Mouse (Mus musculus) myocyte (in vitro differentiated cells): ENCODE measurements around the gene Smim6. TPM values are rescaled to one million over a fixed set of nuclear protein-coding genes. Genes with fewer than 3 reads are reported as not detected.

Experiments
- H3K27me3 ChIP-seq: one replicate; pipeline ENCODE4 v1.6.1; 2011; ENCODE audit not compliant: control insufficient read depth, insufficient read depth, insufficient read length
- H3K36me3 ChIP-seq: one replicate; pipeline ENCODE4 v1.6.1; 2011; ENCODE audit not compliant: control insufficient read depth, insufficient read depth
- H3K4me2 ChIP-seq: one replicate; pipeline ENCODE4 v1.6.1; 2011; ENCODE audit warnings: low read depth, control low read depth
- H3K4me3 ChIP-seq: one replicate; pipeline ENCODE4 v1.5.1; 2011; ENCODE audit warnings: mild to moderate bottlenecking, control low read depth, moderate library complexity
- H3K79me2 ChIP-seq: one replicate; pipeline ENCODE4 v1.6.1; 2011; ENCODE audit not compliant: control insufficient read depth, insufficient read depth
- H3ac ChIP-seq: one replicate; pipeline ENCODE4 v1.6.1; 2011; ENCODE audit not compliant: control insufficient read depth, insufficient read length
- CEBPB ChIP-seq: IDR thresholded peaks from 2 replicates; pipeline ENCODE4 v1.6.1; 2011; ENCODE audit warnings: mild to moderate bottlenecking, moderate library complexity; ENCODE audit not compliant: poor library complexity, insufficient read depth, severe bottlenecking
- E2F4 ChIP-seq: IDR thresholded peaks from one replicate; pipeline ENCODE4 v1.6.1; 2011; ENCODE audit warnings: mild to moderate bottlenecking, control low read depth, moderate library complexity; ENCODE audit not compliant: insufficient read depth
- MAX ChIP-seq: IDR thresholded peaks from one replicate; pipeline ENCODE4 v1.6.1; 2011; ENCODE audit warnings: low read depth, mild to moderate bottlenecking, control low read depth
- MYOD1 ChIP-seq, 3 experiments: IDR thresholded peaks; one replicate each; pipeline ENCODE4 v1.6.1; 2011; ENCODE audit warnings: control low read depth in 2 of 3, low read depth in 2 of 3, mild to moderate bottlenecking in 2 of 3, moderate library complexity in 1 of 3; ENCODE audit not compliant: insufficient read length in 2 of 3, control insufficient read depth in 1 of 3
- MYOG ChIP-seq, 3 experiments: IDR thresholded peaks; one replicate each; pipeline ENCODE4 v1.6.1; 2011; ENCODE audit warnings: control low read depth in 2 of 3, low read depth in 2 of 3, mild to moderate bottlenecking in 2 of 3; ENCODE audit not compliant: insufficient read length in 2 of 3, control insufficient read depth in 1 of 3, insufficient read depth in 1 of 3
- POLR2A ChIP-seq: IDR thresholded peaks from one replicate; pipeline ENCODE4 v1.6.1; 2011; ENCODE audit warnings: low read depth, mild to moderate bottlenecking, control low read depth, moderate library complexity; ENCODE audit not compliant: insufficient read length
- POLR2AphosphoS2 ChIP-seq: IDR thresholded peaks from one replicate; pipeline ENCODE4 v1.6.1; 2011; ENCODE audit warnings: low read depth, control low read depth; ENCODE audit not compliant: insufficient read length
- REST ChIP-seq: IDR thresholded peaks from one replicate; pipeline ENCODE4 v1.6.1; 2011; ENCODE audit warnings: mild to moderate bottlenecking, control low read depth, moderate library complexity; ENCODE audit not compliant: insufficient read depth, insufficient read length
- SRF ChIP-seq: IDR thresholded peaks from one replicate; pipeline ENCODE4 v1.6.1; 2011; ENCODE audit warnings: low read depth; ENCODE audit not compliant: control insufficient read depth, insufficient read length
- TCF12 ChIP-seq: IDR thresholded peaks from one replicate; pipeline ENCODE4 v1.6.1; 2011; ENCODE audit warnings: mild to moderate bottlenecking, control low read depth; ENCODE audit not compliant: poor library complexity, insufficient read depth, severe bottlenecking
- TCF3 ChIP-seq: IDR thresholded peaks from one replicate; pipeline ENCODE4 v1.6.1; 2011; ENCODE audit warnings: low read depth, control low read depth; ENCODE audit not compliant: insufficient read length
- USF1 ChIP-seq: IDR thresholded peaks from one replicate; pipeline ENCODE4 v1.6.1; 2011; ENCODE audit warnings: low read depth, mild to moderate bottlenecking, control low read depth, moderate library complexity
- polyA plus RNA-seq: library from polyadenylated mRNA; unstranded; fragments of >200 nt; fragmentation: generic; extraction: Trizol; gene quantifications from one replicate; pipeline ENCODE4 v1.2.1, GENCODE M21; 2012; ENCODE audit warnings: missing spikeins

Gene Smim6
- polyA plus RNA-seq, 1 experiment = 7.8 TPM

DNA sequence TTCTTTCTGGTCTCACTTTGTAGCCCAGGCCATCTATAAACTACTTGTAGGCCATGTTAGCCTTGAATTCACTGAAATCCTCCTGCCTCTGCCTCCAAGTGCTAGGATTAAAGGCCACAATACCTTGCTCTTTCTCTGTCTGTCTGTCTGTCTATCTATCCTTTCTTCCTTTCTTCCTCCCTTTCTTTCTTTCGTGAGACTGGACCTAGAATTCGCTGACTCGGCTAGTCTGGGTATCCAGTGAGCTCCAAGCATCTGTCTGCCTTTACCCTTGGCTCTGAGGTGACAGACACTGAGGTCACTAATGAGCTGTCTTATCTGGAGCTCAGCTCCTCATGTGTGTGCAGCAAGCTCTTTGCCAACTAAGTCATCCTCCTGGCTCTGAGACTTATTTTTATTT is 35.9 kb upstream of the Smim6 start:
- peaks cover 62% of the 10 kb centered on the region for H3K27me3 ChIP-seq
- no peak overlapping the region for H3K4me2 ChIP-seq
- no peaks in the 10 kb centered on the region for H3K36me3 ChIP-seq
- no peak overlapping the region for H3ac ChIP-seq
- no peak for TF ChIP-seq TCF12
- TF ChIP-seq MYOG (IDR thresholded peaks at IDR 0.05; ENCODE audit: control insufficient read depth in 1 of 3, insufficient read depth in 1 of 3, insufficient read length in 2 of 3, low read depth in 2 of 3) = no peak
- TF ChIP-seq USF1 = no peak
- TF ChIP-seq TCF3 = no peak
- TF ChIP-seq E2F4 = no peak
- no peak for TF ChIP-seq POLR2AphosphoS2
- TF ChIP-seq REST = no peak
- no peak for TF ChIP-seq POLR2A
- TF ChIP-seq SRF = no peak
- no peak for TF ChIP-seq MAX
- TF ChIP-seq MYOD1 (IDR thresholded peaks at IDR 0.05; ENCODE audit: control insufficient read depth in 1 of 3, insufficient read length in 2 of 3, low read depth in 2 of 3) = no peak
- no peak for TF ChIP-seq CEBPB
- no peaks in the 10 kb centered on the region for H3K79me2 ChIP-seq
- H3K4me3 ChIP-seq = no peak overlapping the region

DNA sequence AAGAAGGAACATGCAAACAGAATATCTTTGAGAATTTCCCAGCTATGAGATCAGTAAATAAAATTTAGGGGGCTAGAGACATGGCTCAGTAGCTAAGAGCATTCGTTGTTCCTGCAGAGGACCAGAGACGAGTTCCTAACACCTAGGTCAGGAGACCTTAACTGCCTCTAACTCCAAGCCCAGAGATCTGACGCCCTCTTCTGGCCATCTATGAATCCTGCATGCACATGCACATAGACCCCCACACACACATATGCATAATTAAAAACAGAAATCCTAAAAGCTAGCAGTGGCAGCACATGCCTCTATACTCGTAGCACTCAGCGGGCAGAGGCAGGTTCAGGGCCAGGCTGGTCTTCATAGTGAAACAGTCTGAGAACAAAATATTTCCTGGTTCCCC is 35.4 kb upstream of the Smim6 start:
- Histone ChIP-seq H3K27me3 (peaks cover 59% of the 10 kb centered on the region), H3K4me2 (no peak overlapping the region), H3K4me3 (no peak overlapping the region), H3ac (no peak overlapping the region), H3K36me3 (no peaks in the 10 kb centered on the region), H3K79me2 (no peaks in the 10 kb centered on the region)
- TF ChIP-seq TCF12 = no peak
- no peak for TF ChIP-seq CEBPB
- TF ChIP-seq MAX = no peak
- TF ChIP-seq MYOD1 (IDR thresholded peaks at IDR 0.05; ENCODE audit: control insufficient read depth in 1 of 3, insufficient read length in 2 of 3, low read depth in 2 of 3) = no peak
- TF ChIP-seq TCF3 = no peak
- TF ChIP-seq POLR2A = no peak
- no peak for TF ChIP-seq E2F4
- no peak for TF ChIP-seq USF1
- no peak for TF ChIP-seq MYOG (IDR thresholded peaks at IDR 0.05; ENCODE audit: control insufficient read depth in 1 of 3, insufficient read depth in 1 of 3, insufficient read length in 2 of 3, low read depth in 2 of 3)
- TF ChIP-seq POLR2AphosphoS2 = no peak
- TF ChIP-seq REST = no peak
- no peak for TF ChIP-seq SRF

DNA sequence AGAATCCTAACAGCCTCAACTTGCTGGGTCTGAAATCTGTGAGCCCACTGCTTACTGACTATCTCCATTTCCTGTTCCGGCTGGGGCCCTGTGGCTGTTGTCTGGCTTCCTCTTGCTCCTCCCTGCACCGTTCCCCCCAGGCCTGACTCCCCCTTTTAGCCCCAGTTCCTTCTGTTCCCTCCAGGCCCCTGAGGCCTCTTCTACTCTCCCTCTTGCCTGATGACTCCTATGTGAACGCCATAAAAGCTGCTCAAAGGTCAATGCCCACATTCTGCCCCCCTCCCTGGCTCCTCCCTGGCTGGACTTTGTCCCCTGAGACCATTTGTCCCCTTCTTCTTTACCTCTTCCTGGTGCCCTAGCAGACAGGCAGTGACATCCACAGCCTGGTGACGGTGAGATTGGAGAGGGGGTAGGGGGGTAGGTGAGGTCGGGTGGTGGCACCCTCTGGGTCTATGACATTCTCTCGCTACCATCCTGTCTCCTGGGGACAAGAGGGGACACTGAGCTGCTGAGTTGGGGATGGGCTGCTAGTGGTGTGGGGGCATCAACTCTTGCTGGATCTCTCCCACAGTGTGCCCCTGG is 34.6 kb upstream of the Smim6 start:
- no peak overlapping the region for H3K4me3 ChIP-seq
- TF ChIP-seq MYOD1 (IDR thresholded peaks at IDR 0.05; ENCODE audit: control insufficient read depth in 1 of 3, insufficient read length in 2 of 3, low read depth in 2 of 3) (no peak), USF1 (no peak)
- H3ac ChIP-seq = no peak overlapping the region
- H3K79me2 ChIP-seq = no peaks in the 10 kb centered on the region
- H3K4me2 ChIP-seq = no peak overlapping the region
- peaks cover 57% of the 10 kb centered on the region for H3K27me3 ChIP-seq
- H3K36me3 ChIP-seq = no peaks in the 10 kb centered on the region

DNA sequence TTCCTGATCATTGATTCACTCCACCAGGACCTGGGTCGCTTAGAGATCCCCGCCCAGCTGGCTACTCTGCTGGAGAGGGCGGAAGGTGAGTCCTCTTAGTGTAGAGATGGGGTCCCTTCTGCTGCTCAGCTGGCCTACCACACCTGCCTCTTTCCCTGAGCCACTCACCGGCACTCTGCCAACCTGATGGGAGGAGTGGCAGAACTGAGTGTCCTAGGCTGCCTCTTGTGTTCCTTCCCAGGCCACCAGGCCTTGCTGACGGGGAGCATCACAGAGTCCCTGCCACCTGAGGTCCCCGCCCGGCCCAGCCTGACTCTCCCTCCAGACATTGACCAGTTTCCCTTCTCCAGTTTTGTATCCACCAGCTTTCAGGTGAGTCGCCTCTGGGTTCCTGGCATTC is 33.7 kb upstream of the Smim6 start:
- Histone ChIP-seq H3ac (no peak overlapping the region), H3K4me3 (no peak overlapping the region), H3K36me3 (no peaks in the 10 kb centered on the region), H3K27me3 (peaks cover 58% of the 10 kb centered on the region), H3K4me2 (no peak overlapping the region), H3K79me2 (no peaks in the 10 kb centered on the region)
- TF ChIP-seq E2F4 (no peak), POLR2A (no peak), MAX (no peak), MYOG (IDR thresholded peaks at IDR 0.05; ENCODE audit: control insufficient read depth in 1 of 3, insufficient read depth in 1 of 3, insufficient read length in 2 of 3, low read depth in 2 of 3) (no peak), POLR2AphosphoS2 (no peak), SRF (no peak), USF1 (no peak), CEBPB (no peak), REST (no peak), TCF12 (no peak), TCF3 (no peak), MYOD1 (IDR thresholded peaks at IDR 0.05; ENCODE audit: control insufficient read depth in 1 of 3, insufficient read length in 2 of 3, low read depth in 2 of 3) (no peak)

DNA sequence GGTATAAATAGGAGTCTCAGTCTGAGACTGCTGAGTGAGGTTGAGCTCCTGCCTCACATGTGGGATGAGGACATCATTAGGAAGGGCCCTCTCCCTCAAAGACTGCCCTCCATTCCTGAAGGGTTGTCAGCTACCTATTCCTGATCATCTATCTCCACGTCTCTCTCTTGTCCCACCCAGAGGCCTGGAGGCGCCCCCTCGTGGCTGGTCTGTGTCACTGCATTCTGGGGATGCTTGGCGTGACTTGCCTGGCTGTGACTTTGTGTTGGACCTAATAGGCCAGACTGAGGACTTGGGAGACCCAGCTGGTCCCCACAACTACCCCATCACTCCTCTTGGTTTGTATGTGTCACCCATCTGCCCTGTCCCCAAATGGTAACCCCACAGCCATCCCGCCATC is 30.8 kb upstream of the Smim6 start:
- TF ChIP-seq MYOG (IDR thresholded peaks at IDR 0.05; ENCODE audit: control insufficient read depth in 1 of 3, insufficient read depth in 1 of 3, insufficient read length in 2 of 3, low read depth in 2 of 3) (no peak), E2F4 (no peak), TCF12 (no peak), SRF (no peak), CEBPB (no peak), USF1 (no peak), MYOD1 (IDR thresholded peaks at IDR 0.05; ENCODE audit: control insufficient read depth in 1 of 3, insufficient read length in 2 of 3, low read depth in 2 of 3) (no peak), TCF3 (no peak), POLR2A (no peak), POLR2AphosphoS2 (no peak), REST (no peak), MAX (no peak)
- Histone ChIP-seq H3K36me3 (no peaks in the 10 kb centered on the region), H3K79me2 (no peaks in the 10 kb centered on the region), H3K4me3 (no peak overlapping the region), H3K4me2 (no peak overlapping the region), H3ac (no peak overlapping the region), H3K27me3 (peaks cover 72% of the 10 kb centered on the region)
